Mouse (Mus musculus): ENCODE data around the gene Cds2.
A peak's percentile ranks its signal among the peaks of the same experiment; 100 is the strongest.

Cds2 gene

DNA sequence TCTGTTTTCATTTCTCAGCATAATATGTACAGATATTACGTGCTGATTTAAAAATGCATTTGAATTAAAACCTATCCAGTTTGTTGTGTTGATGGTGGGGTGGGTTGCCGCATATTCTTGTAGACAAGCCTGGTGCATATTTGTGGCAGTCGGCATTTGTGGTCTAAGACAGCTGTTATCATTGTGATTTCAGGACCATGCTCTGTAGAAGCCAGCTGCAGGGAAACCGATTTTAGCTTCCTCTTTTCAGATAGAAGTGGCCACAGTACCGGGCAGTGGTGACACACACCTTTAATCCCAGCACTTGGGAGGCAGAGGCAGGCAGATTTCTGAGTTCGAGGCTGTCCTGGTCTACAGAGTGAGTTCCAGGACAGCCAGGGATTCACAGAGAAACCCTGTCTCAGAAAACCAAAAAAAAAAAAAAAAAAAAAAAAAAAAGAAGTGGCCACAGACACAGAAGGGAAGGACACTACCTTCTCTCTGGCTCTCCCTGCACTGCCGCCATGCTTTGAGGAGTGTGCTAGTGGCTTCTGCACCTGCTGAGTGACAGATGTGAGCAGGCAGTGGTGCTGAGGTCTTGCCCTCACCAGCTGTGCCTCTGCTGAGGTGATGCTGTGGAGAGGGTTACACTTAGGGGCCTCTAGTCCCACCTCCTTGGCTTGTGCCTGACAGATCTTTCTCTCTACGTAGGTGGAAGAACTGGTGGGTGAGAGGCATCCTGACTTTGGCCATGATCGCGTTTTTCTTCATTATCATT is 30.9 kb downstream of the Cds2 start:
- DNase-seq, result no peak

DNA sequence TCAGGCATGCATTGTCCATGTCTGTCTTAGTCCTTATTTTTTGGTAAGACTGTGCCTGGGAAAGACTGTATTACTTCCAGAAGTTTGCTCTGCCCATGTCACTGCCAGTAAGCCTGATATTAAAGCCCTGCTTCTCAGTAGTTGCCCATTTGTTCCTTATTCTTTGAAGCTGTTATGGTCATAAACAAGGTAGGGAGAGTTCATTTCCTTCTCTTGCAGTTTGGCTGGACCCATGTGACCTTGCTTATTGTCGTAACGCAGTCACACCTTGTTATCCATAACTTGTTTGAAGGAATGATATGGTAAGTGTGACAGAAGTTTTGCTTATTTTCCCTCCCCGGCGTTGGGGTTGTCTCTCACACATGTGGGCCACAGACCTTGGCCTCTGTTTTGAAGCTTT is 35.3 kb downstream of the Cds2 start:
- peak; percentile 30 for DNase-seq

- peak; percentile 72 for DNase-seq
Observed at GRCm38 (mm10) chr2:132301436-132301835, 38.5 kb downstream of the Cds2 start.

DNA sequence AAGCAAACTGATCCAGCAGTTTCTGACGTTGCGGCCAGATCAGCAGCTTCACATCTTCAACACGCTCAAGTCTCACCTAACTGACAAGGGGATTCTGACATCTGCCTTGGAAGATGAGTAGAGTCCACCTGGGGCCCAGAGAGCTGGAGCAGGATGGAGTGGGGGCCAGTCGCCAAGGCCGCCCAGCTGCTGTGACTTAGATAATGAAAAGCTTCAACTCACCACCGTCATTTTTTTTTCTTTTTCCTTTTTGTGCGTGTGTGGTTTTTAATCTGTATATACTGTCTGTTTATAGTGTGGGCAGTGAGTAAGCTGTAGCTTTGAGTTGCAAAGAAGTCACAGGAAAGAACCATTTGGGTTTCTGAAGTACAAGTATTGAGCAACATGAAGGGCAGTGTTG is 42.2 kb downstream of the Cds2 start:
- peak; percentile 42 for DNase-seq

- peak; percentile 80 for DNase-seq
Observed at GRCm38 (mm10) chr2:132305988-132306387, 43.0 kb downstream of the Cds2 start.

DNA sequence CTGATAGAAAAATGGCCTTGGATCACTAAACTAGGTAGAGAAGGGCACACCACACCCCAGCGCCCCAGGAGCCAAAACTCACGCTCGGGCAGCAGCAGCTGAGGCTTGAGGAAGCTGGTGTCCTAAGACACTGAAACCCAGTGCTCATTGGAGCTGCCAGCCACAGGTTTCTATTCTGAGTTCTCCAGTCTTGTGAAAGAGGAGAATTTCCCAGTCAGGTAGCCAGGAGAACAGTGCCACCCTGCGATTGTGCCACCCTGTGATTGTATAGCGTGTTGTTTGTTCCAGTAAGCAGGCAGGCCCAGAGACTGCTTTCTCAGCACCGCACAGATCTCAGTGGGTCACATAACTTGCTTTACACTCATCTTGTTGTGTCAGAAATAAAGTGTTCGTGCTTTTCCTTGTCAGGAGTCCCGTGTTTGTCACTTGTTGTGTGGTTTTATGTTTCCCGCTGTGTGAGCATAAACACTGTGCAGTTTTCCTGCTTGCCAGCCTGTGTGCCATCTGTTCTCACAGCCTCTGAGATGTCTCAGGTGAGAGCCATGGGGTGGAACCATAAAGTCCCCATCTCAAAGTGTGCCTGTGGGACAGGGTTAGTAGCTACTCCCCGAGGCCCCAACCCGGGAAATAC is 44.4 kb downstream of the Cds2 start:
- DNase-seq, result peak; percentile 90

DNA sequence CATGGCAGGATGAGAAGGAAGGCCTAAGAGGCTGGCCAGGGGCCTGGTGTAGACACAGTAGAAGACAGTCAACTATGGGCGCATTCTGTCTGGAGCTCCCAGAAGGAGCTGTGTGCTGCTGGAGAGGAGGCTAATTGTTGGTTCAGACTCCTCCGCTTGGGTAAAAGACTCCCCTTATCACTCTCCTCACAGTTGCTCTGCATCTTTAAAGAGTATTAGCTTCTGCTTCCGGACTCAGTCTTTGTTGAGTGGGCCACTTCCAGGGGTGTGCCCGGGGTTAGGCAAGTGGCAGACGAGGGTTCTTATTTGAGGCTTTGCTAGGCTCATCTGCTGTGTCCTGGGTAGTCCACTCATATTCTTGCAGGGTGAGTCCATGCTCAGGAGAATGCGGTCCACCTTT is 45.9 kb downstream of the Cds2 start:
- peak; percentile 85 for DNase-seq

DNA sequence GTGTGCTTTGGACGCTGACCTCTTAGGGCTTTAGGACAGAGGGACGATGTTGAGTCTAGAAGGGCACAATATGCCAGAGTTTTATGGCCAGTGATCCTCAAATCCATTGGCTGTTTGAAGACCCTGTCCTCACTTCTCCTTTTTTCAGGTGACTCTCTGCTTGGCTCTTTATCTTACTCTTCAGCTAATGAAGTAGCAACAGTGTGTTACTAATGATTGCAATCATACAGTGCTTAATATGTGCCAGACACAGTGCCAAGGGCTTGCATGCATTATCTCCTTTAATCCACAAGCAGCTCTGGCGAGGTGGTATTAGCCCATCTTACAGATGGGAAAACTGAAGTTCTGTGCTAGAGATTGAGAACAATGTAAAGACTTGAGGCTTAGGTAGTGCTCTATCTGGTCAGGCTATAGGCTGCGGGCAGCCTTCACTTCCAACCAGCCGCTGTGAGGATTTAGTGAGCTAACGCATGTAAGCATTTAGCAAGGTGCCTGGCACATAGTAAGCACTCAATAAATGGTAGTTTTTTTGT is 46.5 kb downstream of the Cds2 start:
- DNase-seq, result peak; percentile 62

- DNase-seq, result peak; percentile 81
Observed at GRCm38 (mm10) chr2:132312616-132313015, 49.7 kb downstream of the Cds2 start.

DNA sequence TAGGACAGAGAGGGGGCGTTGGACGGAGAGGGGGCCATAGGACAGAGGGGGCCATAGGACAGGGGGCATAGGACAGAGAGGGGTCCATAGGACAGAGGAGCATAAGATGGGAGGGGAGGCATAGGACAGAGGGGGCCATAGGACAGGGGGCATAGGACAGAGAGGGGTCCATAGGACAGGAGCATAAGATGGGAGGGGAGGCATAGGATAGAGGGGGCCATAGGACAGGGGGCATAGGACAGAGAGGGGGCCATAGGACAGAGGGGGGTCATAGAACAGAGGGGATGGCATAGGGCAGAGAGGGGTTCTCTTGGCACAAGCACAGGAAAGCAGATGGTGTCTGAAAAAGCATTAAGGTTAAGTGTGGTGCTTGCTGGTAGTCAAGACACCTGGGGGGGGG is 50.6 kb downstream of the Cds2 start:
- DNase-seq, result no peak

DNA sequence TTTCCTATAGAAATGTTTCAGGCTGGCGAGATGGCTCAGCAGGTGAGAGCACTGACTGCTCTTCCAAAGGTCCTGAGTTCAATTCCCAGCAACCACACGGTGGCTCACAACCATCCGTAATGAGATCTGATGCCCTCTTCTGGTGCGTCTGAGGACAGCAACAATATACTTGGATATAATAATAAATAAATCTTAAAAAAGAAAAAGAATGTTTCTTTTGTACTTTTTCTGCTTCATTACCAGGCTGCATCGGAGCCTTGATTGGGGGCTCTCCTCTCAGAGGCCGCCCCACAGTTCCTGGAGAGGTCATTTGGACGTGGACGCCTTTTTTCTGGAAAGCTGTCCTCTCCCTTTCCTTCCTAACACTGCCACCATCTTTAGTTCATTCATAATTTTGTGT is 51.1 kb downstream of the Cds2 start:
- DNase-seq, result peak; percentile 71

DNA sequence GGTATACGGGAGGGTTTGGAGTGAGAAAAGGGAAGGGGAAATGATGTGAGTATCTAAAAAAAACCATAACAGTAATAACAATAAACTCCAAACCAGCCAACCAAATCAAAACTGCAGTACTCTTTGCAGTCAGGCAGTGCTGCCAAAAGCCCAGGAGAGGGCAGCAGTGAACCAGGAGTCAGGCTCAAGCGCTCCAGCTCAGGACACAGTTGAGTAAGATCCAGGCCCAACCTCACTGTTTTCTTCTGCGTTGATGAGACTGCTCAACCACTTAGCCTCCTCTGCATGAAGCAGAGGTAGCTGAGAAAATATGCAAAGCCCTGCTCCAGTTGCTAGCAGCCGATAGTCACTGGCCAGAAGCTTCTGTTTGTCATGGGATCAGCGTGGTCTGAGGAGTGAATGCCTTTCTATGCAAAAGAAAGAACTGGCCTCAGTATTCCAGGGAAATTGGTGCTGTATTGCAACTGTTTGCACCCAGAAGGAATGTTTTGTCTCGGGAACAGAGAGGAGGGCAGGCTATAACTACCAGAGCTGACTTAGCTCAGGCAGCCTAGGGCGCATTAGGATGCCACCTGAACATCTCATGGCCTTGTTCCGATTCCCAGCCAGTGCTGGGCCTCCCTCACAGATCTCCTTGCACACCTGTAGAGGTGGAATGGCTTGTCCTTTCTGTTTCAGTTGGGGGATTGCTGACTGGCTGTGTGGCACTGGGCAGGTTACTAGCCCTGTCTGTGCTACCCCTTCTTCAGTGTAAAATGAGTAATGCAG is 53.3 kb downstream of the Cds2 start:
- peak; percentile 92 for DNase-seq

- DNase-seq, result peak; percentile 21
Observed at GRCm38 (mm10) chr2:132317178-132317577, 54.2 kb downstream of the Cds2 start.

- peak; percentile 74 for DNase-seq
Observed at GRCm38 (mm10) chr2:132320516-132320915, 57.6 kb downstream of the Cds2 start.

- peak; percentile 89 for DNase-seq
Observed at GRCm38 (mm10) chr2:132323541-132323940, 60.6 kb downstream of the Cds2 start.

- DNase-seq, result no peak
Observed at GRCm38 (mm10) chr2:132337202-132337601, 74.3 kb downstream of the Cds2 start.

DNA sequence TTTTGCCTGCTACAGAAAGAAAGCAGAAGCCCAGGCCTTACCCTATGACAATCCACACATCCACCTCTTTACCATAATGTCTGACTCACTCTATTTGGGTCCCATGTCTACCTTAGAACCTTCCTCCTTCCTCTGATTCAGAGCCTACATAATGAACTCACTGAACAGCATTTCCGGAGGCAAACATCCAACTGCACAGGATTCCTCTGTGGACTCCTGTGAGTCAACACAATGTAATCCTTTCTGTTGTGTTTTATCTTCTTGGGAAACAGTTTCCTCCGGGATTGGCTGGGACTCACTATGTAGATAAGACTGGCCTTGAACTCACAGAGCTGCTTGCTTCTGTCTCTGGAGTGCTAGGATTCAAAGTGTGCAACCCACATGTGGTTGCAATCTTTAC is 77.4 kb downstream of the Cds2 start:
- no peak for DNase-seq

- no peak for DNase-seq
Observed at GRCm38 (mm10) chr2:132341293-132341692, 78.3 kb downstream of the Cds2 start.

DNA sequence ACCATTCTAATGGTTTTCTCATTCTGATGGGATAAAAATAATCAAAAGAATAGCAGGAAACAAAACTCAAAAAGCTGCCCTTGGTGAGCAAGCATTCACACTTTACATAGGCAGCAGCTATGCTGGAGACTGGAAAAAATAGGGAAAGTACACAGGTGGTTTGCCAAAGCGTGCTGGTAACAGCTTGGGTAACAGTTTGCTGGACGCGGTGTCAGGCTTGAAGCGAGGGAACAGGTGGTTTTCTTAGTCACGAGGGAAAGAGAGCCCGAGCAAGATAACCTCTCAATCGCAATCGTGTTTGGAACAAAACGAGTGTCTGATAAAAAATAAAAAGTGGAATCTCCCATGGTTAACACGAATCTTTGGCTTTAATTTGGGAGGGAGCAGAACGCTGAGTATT is 80.9 kb downstream of the Cds2 start:
- DNase-seq, result no peak

Data from heart, adult 11 months (tissue).